Mouse (Mus musculus) CH12.LX (cell line): ENCODE results near the gene Pxk. TPM values are rescaled to one million over a fixed set of nuclear protein-coding genes. Genes with fewer than 3 reads are reported as not detected.

Experiments
- DNase-seq: peaks from one replicate; pipeline ENCODE4 v3.0.0-alpha.2; 2013; ENCODE audit errors: extremely low read depth
- H3K27ac ChIP-seq: 2 replicates; pipeline ENCODE4 v1.5.1; 2012; ENCODE audit warnings: low read depth, mild to moderate bottlenecking, control low read depth, moderate library complexity; ENCODE audit not compliant: insufficient read depth
- H3K27me3 ChIP-seq: replicated peaks from 2 replicates; pipeline ENCODE3; 2012; ENCODE audit warnings: inconsistent platforms
- H3K36me3 ChIP-seq, 2 experiments: replicated peaks in 1 of 2; 2 replicates each; pipeline versions ENCODE3 to v1.6.1; 2012; ENCODE audit warnings: inconsistent platforms in 1 of 2, low read length in 1 of 2, mild to moderate bottlenecking in 1 of 2, mixed read lengths in 1 of 2, moderate library complexity in 1 of 2; ENCODE audit not compliant: control insufficient read depth in 1 of 2, insufficient read depth in 1 of 2
- H3K4me1 ChIP-seq, 2 experiments: 2 replicates each; pipeline ENCODE4 v1.6.1; 2012; ENCODE audit warnings: inconsistent platforms in 1 of 2, moderate library complexity in 1 of 2; ENCODE audit not compliant: insufficient read depth in 2 of 2, control insufficient read depth in 1 of 2
- H3K4me2 ChIP-seq: 2 replicates; pipeline ENCODE4 v1.6.1; 2012; ENCODE audit warnings: low read depth, mild to moderate bottlenecking, control low read depth; ENCODE audit not compliant: poor library complexity, insufficient read depth, severe bottlenecking
- H3K4me3 ChIP-seq, 3 experiments: fragments of 150-350 bp in 1 of 3; sonication (generic) in 1 of 3; replicated peaks in 1 of 3; 2 replicates each; pipeline versions ENCODE3 to v1.5.1; 2011 to 2012; ENCODE audit warnings: low read depth in 2 of 3, low read length in 2 of 3, mild to moderate bottlenecking in 2 of 3, moderate library complexity in 2 of 3, control low read depth in 1 of 3, improper control_type of control experiment in 1 of 3, inconsistent platforms in 1 of 3, mixed read lengths in 1 of 3; ENCODE audit not compliant: poor library complexity in 1 of 3
- H3K79me2 ChIP-seq: replicated peaks from 2 replicates; pipeline ENCODE4 v1.6.1; 2012; ENCODE audit warnings: mild to moderate bottlenecking, moderate library complexity; ENCODE audit not compliant: control insufficient read depth, poor library complexity, insufficient read depth, severe bottlenecking; ENCODE audit errors: extremely low read depth
- H3K9ac ChIP-seq: 2 replicates; pipeline ENCODE4 v1.6.1; 2012; ENCODE audit warnings: low read depth, mild to moderate bottlenecking, control low read depth, moderate library complexity; ENCODE audit not compliant: insufficient read depth
- H3K9me3 ChIP-seq: replicated peaks from 2 replicates; pipeline ENCODE3; 2012; ENCODE audit warnings: low read length, inconsistent platforms, mixed read lengths
- BHLHE40 ChIP-seq: IDR thresholded peaks from 2 replicates; pipeline ENCODE4 v1.6.1; 2011; ENCODE audit warnings: mild to moderate bottlenecking, low read depth, low read length, improper control_type of control experiment
- CHD2 ChIP-seq: IDR thresholded peaks from 2 replicates; pipeline ENCODE4 v1.6.1; 2011; ENCODE audit warnings: low read length, improper control_type of control experiment
- ELF1 ChIP-seq: IDR thresholded peaks from 2 replicates; pipeline ENCODE4 v1.6.1; 2014; ENCODE audit warnings: low read depth, mild to moderate bottlenecking, inconsistent platforms, low read length, improper control_type of control experiment
- EP300 ChIP-seq: IDR thresholded peaks from 2 replicates; pipeline ENCODE4 v1.6.1; 2011; ENCODE audit warnings: low read length, improper control_type of control experiment
- GABPA ChIP-seq: IDR thresholded peaks from 2 replicates; pipeline ENCODE4 v1.6.1; 2012; ENCODE audit warnings: low read depth, low read length, improper control_type of control experiment, inconsistent platforms; ENCODE audit not compliant: insufficient replicate concordance
- HCFC1 ChIP-seq: IDR thresholded peaks from 2 replicates; pipeline ENCODE4 v1.6.1; 2012; ENCODE audit warnings: low read depth, mild to moderate bottlenecking, inconsistent platforms, low read length, improper control_type of control experiment
- IRF4 ChIP-seq: IDR thresholded peaks from 2 replicates; pipeline ENCODE4 v1.6.1; 2014; ENCODE audit warnings: low read depth, mild to moderate bottlenecking, inconsistent platforms, low read length, improper control_type of control experiment
- JUN ChIP-seq: IDR thresholded peaks from 2 replicates; pipeline ENCODE4 v1.6.1; 2011; ENCODE audit warnings: low read depth, mild to moderate bottlenecking, low read length, improper control_type of control experiment, moderate library complexity; ENCODE audit not compliant: insufficient read depth
- KAT2A ChIP-seq: IDR thresholded peaks from 2 replicates; pipeline ENCODE4 v1.6.1; 2012; ENCODE audit warnings: low read length, improper control_type of control experiment, inconsistent platforms; ENCODE audit not compliant: insufficient replicate concordance
- MAX ChIP-seq: IDR thresholded peaks from 2 replicates; pipeline ENCODE4 v1.6.1; 2011; ENCODE audit warnings: low read length, improper control_type of control experiment
- MAZ ChIP-seq: IDR thresholded peaks from 2 replicates; pipeline ENCODE4 v1.6.1; 2012; ENCODE audit warnings: low read depth, mild to moderate bottlenecking, inconsistent platforms, low read length, improper control_type of control experiment, moderate library complexity
- MEF2A ChIP-seq: IDR thresholded peaks from 2 replicates; pipeline ENCODE4 v1.6.1; 2014; ENCODE audit warnings: low read depth, mild to moderate bottlenecking, inconsistent platforms, low read length, improper control_type of control experiment, borderline replicate concordance
- MXI1 ChIP-seq: IDR thresholded peaks from 2 replicates; pipeline ENCODE4 v1.6.1; 2011; ENCODE audit warnings: mild to moderate bottlenecking, low read depth, low read length, improper control_type of control experiment
- MYC ChIP-seq: IDR thresholded peaks from 2 replicates; pipeline ENCODE4 v1.6.1; 2011; ENCODE audit warnings: low read depth, mild to moderate bottlenecking, improper control_type of control experiment, low read length
- NELFE ChIP-seq: IDR thresholded peaks from 2 replicates; pipeline ENCODE4 v1.6.1; 2011; ENCODE audit warnings: low read depth, low read length, improper control_type of control experiment
- NRF1 ChIP-seq: IDR thresholded peaks from 2 replicates; pipeline ENCODE4 v1.6.1; 2014; ENCODE audit warnings: low read depth, mild to moderate bottlenecking, inconsistent platforms, low read length, improper control_type of control experiment, moderate library complexity
- POLR2A ChIP-seq: IDR thresholded peaks from 2 replicates; pipeline ENCODE4 v1.6.1; 2011; ENCODE audit warnings: low read depth, mild to moderate bottlenecking, improper control_type of control experiment, low read length
- SIN3A ChIP-seq: IDR thresholded peaks from 2 replicates; pipeline ENCODE4 v1.6.1; 2012; ENCODE audit warnings: low read length, improper control_type of control experiment, inconsistent platforms
- TBP ChIP-seq: conservative IDR thresholded peaks from 2 replicates; pipeline ENCODE4 v1.6.1; 2011; ENCODE audit warnings: low read depth, low read length, improper control_type of control experiment
- TCF12 ChIP-seq: IDR thresholded peaks from 2 replicates; pipeline ENCODE4 v1.6.1; 2014; ENCODE audit warnings: low read depth, mild to moderate bottlenecking, inconsistent platforms, low read length, improper control_type of control experiment
- ZMIZ1 ChIP-seq: IDR thresholded peaks from 2 replicates; pipeline ENCODE4 v1.6.1; 2012; ENCODE audit warnings: low read depth, mild to moderate bottlenecking, inconsistent platforms, low read length, improper control_type of control experiment
- ZNF384 ChIP-seq: IDR thresholded peaks from 2 replicates; pipeline ENCODE4 v1.6.1; 2012; ENCODE audit warnings: low read depth, low read length, improper control_type of control experiment, inconsistent platforms
- dilution Hi-C: fragments of 300-500 bp; cut with MboI; formaldehyde crosslinking; loops from 2 replicates; pipeline ENCODE4 v1.14.3; 2020; ENCODE audit warnings: low sequenced_read_pairs; ENCODE audit not compliant: extremely low pct_unique_long_range_greater_than_20kb, extremely low pct_ligation_motif_present
- in situ Hi-C: fragments of 300-500 bp; cut with MboI; formaldehyde crosslinking; loops from 3 replicates; pipeline ENCODE4 v1.14.3; 2019; ENCODE audit warnings: low sequenced_read_pairs, low pct_ligation_motif_present, low pct_unique_long_range_greater_than_20kb, mixed read lengths
- polyA plus RNA-seq: library from polyadenylated mRNA; unstranded; fragments of >175 nt; gene quantifications from 2 replicates; pipeline ENCODE4 v1.2.1, GENCODE M21; 2012; ENCODE audit warnings: low read depth; ENCODE audit not compliant: insufficient read length
- total RNA-seq, 2 experiments: library from RNA; depleted of rRNA; stranded (reverse); fragments of 300-350 nt in 1 of 2; fragments of >200 nt in 1 of 2; gene quantifications; 2 replicates each; pipeline ENCODE4 v1.2.3; 2012 to 2014

Gene Pxk
- total RNA-seq (2012; rRNA removed) = 11.7 and 13.1 TPM in 2 replicates
- 28.9 and 29.4 TPM in 2 replicates for total RNA-seq (2014; rRNA removed)
- polyA plus RNA-seq = 47.2 and 55.7 TPM in 2 replicates

DNA sequence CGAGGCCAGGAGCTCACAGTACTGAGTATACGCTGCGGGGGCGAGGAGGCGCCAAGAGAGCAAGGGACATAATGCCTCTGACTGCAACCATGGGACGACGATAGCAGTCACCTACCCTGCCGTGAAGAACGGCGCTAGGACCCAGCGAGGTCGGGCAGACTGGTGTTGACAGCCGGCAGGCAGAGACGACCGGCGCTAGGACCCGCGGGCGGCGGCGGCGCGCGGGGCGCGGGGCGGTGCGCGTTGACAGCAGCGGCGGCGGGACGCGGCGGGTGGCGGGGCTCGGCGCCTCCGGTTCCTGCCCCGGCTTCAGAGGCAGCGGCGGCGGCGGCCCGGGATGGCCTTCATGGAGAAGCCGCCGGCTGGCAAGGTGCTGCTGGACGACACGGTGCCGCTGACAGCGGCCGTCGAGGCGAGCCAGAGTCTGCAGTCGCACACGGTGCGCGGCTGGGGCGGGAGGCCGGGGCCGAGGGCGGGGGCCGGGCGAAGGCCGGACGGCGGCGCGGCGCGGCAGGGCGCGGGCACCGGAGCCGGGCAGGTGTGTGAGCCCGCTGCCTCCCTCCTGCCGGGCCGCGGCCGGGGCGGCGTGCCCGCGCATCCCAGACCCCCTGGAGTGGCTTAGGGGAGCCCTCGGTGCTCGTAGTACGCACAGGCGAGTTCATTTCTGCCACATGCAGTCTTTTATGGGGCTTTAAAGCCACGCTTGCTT lies at the start of gene Pxk:
Gene Pxk, plus strand, starts transcription at position 234 of the 709 bp plus-strand sequence.
- peak; percentile 80 for DNase-seq
- Histone ChIP-seq H3K36me3 (peaks cover 0 to 20% of the 10 kb centered on the region in 2 experiments), H3K27me3 (no peaks in the 10 kb centered on the region), H3K4me2 (peak within 1 kb of the TSS; percentile 82), H3K4me1 (peaks cover 0 to 60% of the 10 kb centered on the region in 2 experiments; a peak in 3 of 4 replicates), H3K79me2 (peaks cover 16% of the 10 kb centered on the region), H3K27ac (no peak within 1 kb of the TSS), H3K9me3 (no peaks in the 10 kb centered on the region), H3K4me3 (peak within 1 kb of the TSS; percentile 71 to 86 (median 75)), H3K9ac (peak within 1 kb of the TSS; percentile 71)
- in situ Hi-C loops (loop anchor here (5.0 to 10.0 kb wide), 2 partner anchors 54 to 217 kb away; partner anchors contain the start of gene Fam107a), dilution Hi-C loops (no loop called here)
- TF ChIP-seq TBP = 0 out of 2 replicates have a peak, but pooled peaks have one; percentile 46
- TF ChIP-seq MAX = peak; percentile 48; the same call in 1 of the 2 replicates
- TF ChIP-seq TCF12 = peak; percentile 81
- TF ChIP-seq NELFE = 0 out of 2 replicates have a peak, but pooled peaks have one; percentile 57
- TF ChIP-seq JUN = no peak
- TF ChIP-seq ZMIZ1 = peak; percentile 60; the same call in 1 of the 2 replicates
- peak; percentile 50; the same call in 1 of the 2 replicates for TF ChIP-seq MYC
- TF ChIP-seq ZNF384 = no peak
- peak; percentile 63 for TF ChIP-seq NRF1
- peak; percentile 57; the same call in 1 of the 2 replicates for TF ChIP-seq IRF4
- TF ChIP-seq POLR2A = peak; percentile 50; the same call in 1 of the 2 replicates
- peak; percentile 70 for TF ChIP-seq HCFC1
- TF ChIP-seq BHLHE40 = peak; percentile 34; the same call in 1 of the 2 replicates
- TF ChIP-seq ELF1 = peak; percentile 62
- TF ChIP-seq MAZ = 0 out of 2 replicates have a peak, but pooled peaks have one; percentile 65
- peak; percentile 87 for TF ChIP-seq MEF2A
- TF ChIP-seq MXI1 = peak; percentile 87
- no peak for TF ChIP-seq EP300
- no peak; the same call in 1 of the 2 replicates for TF ChIP-seq CHD2
- TF ChIP-seq GABPA = no peak
- 0 out of 2 replicates have a peak, but pooled peaks have one; percentile 35 for TF ChIP-seq KAT2A
- TF ChIP-seq SIN3A = peak; percentile 98
